Mouse (Mus musculus) bone marrow macrophage, adult 2 months (primary cell): Measurements from ENCODE around the gene Rap2c. TPM values are rescaled to one million over a fixed set of nuclear protein-coding genes. Genes with fewer than 3 reads are reported as not detected.

Source experiments
- H3K27ac ChIP-seq: 2 replicates; pipeline ENCODE4 v1.5.1; 2012; ENCODE audit warnings: low read depth, low read length; ENCODE audit not compliant: insufficient read depth
- H3K4me1 ChIP-seq: 2 replicates; pipeline ENCODE4 v1.6.1; 2012; ENCODE audit warnings: low read length; ENCODE audit not compliant: control insufficient read depth, insufficient read depth
- H3K4me3 ChIP-seq: 2 replicates; pipeline ENCODE4 v1.5.1; 2012; ENCODE audit warnings: mild to moderate bottlenecking, low read length, moderate library complexity; ENCODE audit not compliant: insufficient read depth
- CTCF ChIP-seq: IDR thresholded peaks from 2 replicates; pipeline ENCODE4 v1.5.1; 2012; ENCODE audit warnings: low read depth, mild to moderate bottlenecking, low read length, moderate library complexity
- POLR2A ChIP-seq: IDR thresholded peaks from 2 replicates; pipeline ENCODE4 v1.6.1; 2012; ENCODE audit warnings: mild to moderate bottlenecking, low read depth, low read length, borderline replicate concordance
- polyA plus RNA-seq: library from polyadenylated mRNA; stranded (reverse); fragments of >200 nt; gene quantifications from 2 replicates; pipeline ENCODE4 v1.2.4, GENCODE M21; 2012; ENCODE audit not compliant: missing spikeins, insufficient read depth, insufficient read length

Gene Rap2c
- polyA plus RNA-seq = 37.3 and 39.6 TPM in 2 replicates

DNA sequence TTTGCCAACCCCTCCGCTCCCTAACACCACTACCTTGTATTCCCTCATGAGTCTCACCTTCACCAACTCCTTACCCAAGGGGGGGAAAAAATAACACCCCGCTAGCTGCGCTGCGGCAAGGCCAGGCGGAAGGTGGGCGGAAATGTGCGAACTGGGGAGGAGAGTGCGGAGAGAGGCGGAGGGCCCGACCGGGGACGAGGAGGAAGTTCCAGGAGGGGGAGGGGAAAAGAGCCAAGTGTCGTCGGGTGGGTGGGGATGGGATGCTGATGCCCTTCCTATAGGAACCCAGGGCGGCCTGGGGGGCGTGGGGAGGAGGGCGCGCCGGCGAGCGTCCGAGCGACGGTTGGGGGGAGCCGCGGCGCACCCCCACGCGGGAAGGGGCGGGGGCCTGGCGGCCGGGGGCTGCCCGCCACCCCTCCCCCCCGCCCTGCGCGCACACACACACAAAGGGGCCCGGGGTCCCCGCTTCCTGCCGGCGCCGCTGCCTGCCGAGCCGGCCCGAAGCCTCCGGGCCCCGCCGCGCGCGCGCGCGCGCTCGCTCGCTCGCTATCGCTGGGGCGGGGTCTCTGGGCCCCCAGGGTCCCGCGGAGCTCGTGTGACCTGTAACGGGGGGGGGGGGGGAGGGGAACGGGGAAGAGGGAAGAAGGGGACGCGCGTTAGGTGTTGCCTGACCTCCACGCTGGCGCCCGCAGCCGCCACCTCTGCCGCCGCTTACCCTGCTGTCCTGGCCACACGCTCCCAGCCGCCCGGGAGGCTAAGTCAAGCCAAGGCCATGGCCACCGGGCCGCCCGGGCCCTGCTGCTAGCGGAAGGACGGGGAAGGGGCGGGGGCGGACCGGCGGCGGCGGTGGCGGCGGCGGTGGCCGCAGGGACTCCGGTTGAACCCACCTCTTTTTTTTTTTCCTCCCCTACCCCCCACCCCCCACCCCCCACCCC is at the start of gene Rap2c:
Gene Rap2c (minus strand): TSS at position 168 of the 935 bp plus-strand sequence.
- TF ChIP-seq CTCF = no peak
- no peak for TF ChIP-seq POLR2A
- H3K27ac ChIP-seq = peak within 1 kb of the TSS; percentile 89
- H3K4me1 ChIP-seq = peaks cover 5% of the 10 kb centered on the region
- peak within 1 kb of the TSS; percentile 66 for H3K4me3 ChIP-seq

DNA sequence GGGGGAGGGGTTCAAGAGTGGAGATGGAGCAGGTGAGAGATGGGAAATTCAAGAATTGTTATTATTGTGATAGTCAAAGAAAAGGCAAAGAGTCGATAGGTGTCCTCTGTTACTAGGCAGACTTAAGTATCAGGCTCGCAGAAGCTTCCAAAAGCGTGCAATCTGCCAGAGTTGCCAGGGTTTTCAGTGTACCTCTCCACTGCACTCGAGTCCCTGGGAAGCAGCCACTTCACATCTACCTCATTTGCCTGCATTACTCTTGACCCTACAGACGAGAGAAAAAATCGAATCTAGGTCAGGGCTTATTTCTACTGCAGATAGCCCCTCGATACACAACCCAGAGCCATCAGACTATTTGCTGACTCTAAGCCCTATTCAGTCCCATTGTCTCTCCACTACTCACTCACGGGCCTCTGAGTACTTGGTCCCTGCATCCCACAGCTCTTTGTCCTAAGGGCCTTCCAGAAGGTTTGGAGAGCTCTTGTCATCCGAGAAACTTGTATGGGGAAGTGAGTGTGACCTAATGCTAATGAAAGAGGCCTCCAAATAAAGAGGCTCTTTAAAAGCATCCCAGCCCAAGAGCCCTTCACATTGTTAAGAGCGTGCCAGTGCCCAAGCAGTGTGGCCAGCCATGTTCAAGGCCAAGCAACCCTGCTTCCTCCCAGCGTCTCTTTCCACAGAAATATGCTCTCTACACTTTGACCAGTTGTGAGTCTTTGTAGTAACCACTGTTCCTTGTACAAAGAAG is 48.9 kb upstream of the Rap2c start:
- no peak overlapping the region for H3K4me3 ChIP-seq
- no peaks in the 10 kb centered on the region for H3K4me1 ChIP-seq
- no peak overlapping the region for H3K27ac ChIP-seq
- no peak for TF ChIP-seq POLR2A
- TF ChIP-seq CTCF = no peak

DNA sequence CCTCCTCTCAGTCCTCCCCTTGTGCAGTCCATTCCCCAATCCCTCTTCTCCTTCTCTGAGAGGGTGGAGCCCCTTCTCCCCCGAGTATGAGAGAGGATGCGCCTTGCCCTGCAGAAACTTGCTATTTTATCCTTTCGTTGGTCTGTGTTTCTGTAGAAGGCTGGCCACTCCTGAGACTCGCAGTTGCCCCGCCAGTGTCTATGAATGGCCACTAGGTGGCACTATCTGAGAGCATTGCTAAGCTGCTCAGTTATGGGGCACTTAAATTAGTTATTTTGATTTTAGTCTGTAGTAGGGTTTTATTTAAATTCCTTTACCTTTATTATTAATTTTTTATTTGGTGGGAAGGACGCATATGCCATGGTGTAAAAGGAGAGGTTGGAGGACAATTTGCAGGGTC is 48.0 kb upstream of the Rap2c start:
- no peak overlapping the region for H3K27ac ChIP-seq
- H3K4me1 ChIP-seq = no peaks in the 10 kb centered on the region
- no peak for TF ChIP-seq POLR2A
- no peak for TF ChIP-seq CTCF
- peak overlapping the region; percentile 11; the same call in 1 of the 2 replicates for H3K4me3 ChIP-seq

DNA sequence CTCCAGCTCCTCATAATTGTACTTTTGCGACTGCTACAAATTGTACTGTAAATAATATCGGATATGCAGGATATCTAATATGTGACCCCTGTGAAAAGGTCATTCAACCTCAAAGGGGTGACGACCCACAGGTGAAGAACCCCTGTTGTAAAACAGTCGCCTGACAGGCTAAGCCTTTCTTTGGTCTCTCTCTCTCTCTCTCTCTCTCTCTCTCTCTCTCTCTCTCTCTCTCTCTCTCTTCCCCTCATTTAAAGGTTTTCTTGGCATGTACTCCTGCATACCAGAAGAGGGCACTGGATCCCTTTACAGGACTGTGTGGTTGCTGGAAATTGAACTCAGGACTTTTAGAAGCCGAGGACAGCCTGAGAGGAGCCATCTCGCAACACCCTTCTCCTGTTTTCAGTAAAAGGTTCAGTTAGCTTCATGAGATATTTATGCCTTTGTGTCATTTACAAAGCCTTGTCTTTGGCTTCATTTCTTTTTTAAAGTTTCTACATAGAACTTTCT is 47.4 kb upstream of the Rap2c start:
- no peak overlapping the region for H3K4me3 ChIP-seq
- H3K27ac ChIP-seq = no peak overlapping the region
- H3K4me1 ChIP-seq = no peaks in the 10 kb centered on the region
- TF ChIP-seq POLR2A = no peak
- TF ChIP-seq CTCF = no peak

DNA sequence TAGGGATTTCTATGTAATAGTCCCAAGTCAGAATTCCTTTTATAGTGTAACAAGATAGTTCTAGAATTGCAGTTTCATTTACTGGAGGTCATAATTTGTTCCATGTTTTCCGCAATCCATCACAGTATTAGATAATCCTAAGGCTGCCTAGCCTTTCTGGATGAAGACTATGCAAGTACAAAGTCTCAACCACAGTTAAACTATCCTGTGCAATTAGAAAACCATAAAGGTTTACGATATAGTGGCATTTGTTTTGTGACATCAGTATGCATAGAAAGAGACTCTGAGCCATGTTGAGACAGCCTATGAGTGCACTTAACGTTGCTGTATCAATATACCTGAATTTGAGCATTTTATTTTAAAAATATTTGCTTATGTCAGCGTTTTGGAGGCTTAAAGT is 42.4 kb upstream of the Rap2c start:
- Histone ChIP-seq H3K4me3 (no peak overlapping the region), H3K4me1 (no peaks in the 10 kb centered on the region), H3K27ac (no peak overlapping the region)
- TF ChIP-seq CTCF = no peak
- no peak for TF ChIP-seq POLR2A

DNA sequence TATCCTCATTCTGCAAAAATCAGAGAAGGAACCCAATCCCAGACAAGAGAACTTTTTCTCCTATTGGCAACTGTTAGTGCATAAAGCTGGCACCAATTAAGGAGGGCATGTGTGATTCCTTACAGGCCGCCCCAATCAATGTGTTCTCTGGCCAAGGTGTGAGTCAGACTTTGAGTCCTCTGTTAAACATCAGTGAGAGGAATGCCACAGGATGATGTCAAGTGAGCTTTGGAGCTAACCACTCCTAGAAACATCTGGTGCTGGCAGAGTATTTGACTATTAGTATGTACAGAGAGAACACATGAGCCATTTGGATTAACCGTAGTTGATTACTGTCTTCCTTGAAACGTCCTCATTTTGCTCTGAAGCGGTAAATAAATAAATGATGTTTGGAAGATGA is 40.9 kb upstream of the Rap2c start:
- Histone ChIP-seq H3K27ac (no peak overlapping the region), H3K4me1 (no peaks in the 10 kb centered on the region), H3K4me3 (no peak overlapping the region)
- TF ChIP-seq CTCF (no peak), POLR2A (no peak)

DNA sequence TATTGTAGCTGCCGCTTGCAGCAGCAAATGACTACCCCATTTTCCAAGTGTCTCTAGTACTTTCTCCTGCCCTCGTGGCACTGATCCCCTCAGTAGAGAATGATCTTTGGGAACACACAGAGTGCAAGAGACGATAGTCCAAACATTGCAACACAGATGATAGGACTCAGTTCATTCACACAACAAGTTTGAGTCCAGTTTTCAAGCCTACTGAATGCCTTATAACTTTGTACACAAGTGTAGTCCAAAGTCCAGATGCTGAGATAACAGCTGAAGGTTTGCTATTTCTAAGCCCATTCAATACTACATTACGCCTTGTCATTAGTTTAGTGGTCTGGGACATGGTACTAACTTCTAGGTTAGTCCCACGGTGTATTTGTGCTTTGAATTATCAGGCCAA is 40.5 kb upstream of the Rap2c start:
- no peak overlapping the region for H3K4me3 ChIP-seq
- H3K4me1 ChIP-seq = no peaks in the 10 kb centered on the region
- no peak overlapping the region for H3K27ac ChIP-seq
- TF ChIP-seq POLR2A (no peak), CTCF (no peak)

DNA sequence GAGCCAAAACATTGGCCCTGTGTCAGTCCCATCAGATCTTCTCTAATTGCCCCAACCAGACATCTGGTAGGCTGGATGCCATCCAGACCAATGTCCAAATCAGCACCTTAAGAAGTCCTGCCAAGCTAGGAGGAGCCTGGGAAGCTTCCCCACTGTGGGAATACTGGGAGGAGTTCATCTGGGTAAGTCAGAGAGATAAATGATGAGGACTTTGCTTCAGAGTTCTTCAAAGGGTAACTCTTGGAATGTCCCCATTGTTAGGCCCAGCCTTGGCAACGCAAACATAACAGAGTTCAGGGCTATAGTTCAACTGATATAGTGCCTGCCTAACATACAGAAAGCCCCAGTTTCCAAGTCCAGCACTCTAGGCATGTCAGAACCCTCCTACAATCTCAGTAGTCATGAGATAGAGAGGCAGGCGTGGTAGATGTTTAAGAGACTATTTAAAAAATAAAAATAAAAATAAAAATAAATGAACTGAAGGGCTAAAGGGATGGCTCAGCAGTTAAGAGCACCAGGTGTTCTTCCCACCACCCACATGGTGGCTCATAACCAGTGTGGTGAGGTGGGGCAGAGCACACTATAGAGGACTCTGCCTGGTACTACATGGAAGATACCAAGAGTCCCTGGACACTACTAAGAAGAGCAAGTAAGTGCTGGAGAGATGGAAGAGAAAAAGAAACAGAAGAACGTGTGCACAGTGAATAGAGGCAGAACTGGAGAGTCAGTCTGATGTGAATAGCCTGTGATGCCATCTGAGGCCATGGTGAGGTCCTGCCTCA is 34.1 kb upstream of the Rap2c start:
- no peak overlapping the region for H3K4me3 ChIP-seq
- H3K27ac ChIP-seq = no peak overlapping the region
- TF ChIP-seq POLR2A (no peak), CTCF (no peak)
- H3K4me1 ChIP-seq = no peaks in the 10 kb centered on the region

DNA sequence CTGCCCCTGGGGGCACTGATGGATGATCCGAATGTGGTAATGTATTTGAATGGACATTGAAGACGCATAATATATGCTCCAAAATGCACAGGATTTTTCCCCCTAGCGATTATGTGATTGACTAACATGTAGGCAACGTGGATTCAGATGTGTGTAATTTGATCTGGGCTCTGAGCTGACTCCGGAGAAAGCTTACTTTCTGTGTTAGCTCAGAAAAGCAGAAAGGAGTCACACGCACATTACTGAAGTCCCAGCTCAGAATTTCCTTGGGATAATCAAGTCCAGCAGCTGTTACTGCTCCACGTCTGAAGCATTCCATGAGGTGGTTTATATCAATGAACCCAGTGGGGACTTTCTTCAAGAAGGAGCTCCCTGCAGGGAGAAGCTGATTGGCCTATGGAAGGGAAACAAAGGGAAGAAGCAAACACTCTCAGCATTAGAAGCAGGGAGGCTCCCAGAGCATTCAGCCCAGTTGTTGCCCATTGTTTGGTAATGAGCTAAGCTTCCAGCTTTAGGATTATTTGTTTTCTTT is 17.9 kb upstream of the Rap2c start:
- TF ChIP-seq CTCF (no peak), POLR2A (no peak)
- H3K27ac ChIP-seq = no peak overlapping the region
- no peaks in the 10 kb centered on the region for H3K4me1 ChIP-seq
- no peak overlapping the region for H3K4me3 ChIP-seq
